In the genomic region with DNA sequence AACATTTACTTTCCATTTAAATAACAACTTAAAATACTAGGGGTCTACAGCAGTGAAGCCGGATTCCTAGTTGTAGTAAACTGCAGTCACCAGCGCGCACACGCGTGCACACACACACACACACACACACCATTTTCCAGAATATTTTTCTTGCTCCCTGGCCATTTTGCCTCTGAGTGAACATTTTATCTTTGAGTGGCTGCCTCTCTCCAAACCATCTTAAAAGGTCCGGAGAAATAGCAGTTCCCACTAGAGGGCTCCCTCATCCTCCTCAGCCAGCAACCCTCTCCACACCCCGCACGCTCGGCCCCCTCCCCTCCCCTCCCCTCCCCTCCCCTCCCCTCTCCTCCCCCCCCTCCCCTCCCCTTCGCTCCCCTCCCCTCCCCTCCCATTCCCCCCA, we compare ENCODE assay signal across 8 mouse cellular contexts. TPM values are rescaled to one million over a fixed set of nuclear protein-coding genes. Genes with fewer than 3 reads are reported as not detected.
DNase-seq lines count a peak whose midpoint lies in the region; ATAC-seq and TF ChIP-seq lines count a peak whose summit lies in the region.

No protein-coding gene starts in this region.

- no peaks in the 10 kb centered on the region for H3K9me3 ChIP-seq in ES-Bruce4 (replicated peaks; ENCODE audit: control insufficient read depth, insufficient read depth, low read length, poor library complexity, severe bottlenecking)
- no peaks in the 10 kb centered on the region for H3K9me3 ChIP-seq in limb, embryonic 15.5 days
- no peaks in the 10 kb centered on the region for H3K9me3 ChIP-seq in midbrain, postnatal 0 days (ENCODE audit: low read length)

- 30% methylated on average over 6 of the region's 10 CpGs for WGBS in limb, embryonic 15.5 days
- 16% methylated on average over 9 of the region's 10 CpGs for WGBS in midbrain, postnatal 0 days

- no peaks in the 10 kb centered on the region for H3K27me3 ChIP-seq in ES-Bruce4 (ENCODE audit: control insufficient read depth, insufficient read depth, low read length, poor library complexity, severe bottlenecking)
- H3K27me3 ChIP-seq in limb, embryonic 15.5 days = no peaks in the 10 kb centered on the region
- no peaks in the 10 kb centered on the region for H3K27me3 ChIP-seq in midbrain, postnatal 0 days (ENCODE audit: insufficient read depth, low read length)

- peak overlapping the region; percentile 31 for H3K4me2 ChIP-seq in limb, embryonic 15.5 days
- H3K4me2 ChIP-seq in midbrain, postnatal 0 days (ENCODE audit: low read depth, low read length, poor library complexity, severe bottlenecking) = peak overlapping the region; percentile 22

- no peak for TF ChIP-seq POLR2A in ES-Bruce4 (IDR thresholded peaks at IDR 0.05; ENCODE audit: insufficient read depth, low read length)

- DNase-seq in cerebellum, adult 8-10 months = no peak
- DNase-seq in embryo, embryonic 10.5 days (ENCODE audit: low spot score) = peak; percentile 86
- DNase-seq in heart, postnatal 4 days = peak; percentile 65
- DNase-seq in midbrain, postnatal 0 days (ENCODE audit: low spot score) = peak; percentile 77

- H3K27ac ChIP-seq in ES-Bruce4 (ENCODE audit: insufficient read depth, low read length) = no peak overlapping the region
- no peak overlapping the region for H3K27ac ChIP-seq in limb, embryonic 15.5 days
- H3K27ac ChIP-seq in midbrain, postnatal 0 days (ENCODE audit: low read depth, low read length) = no peak overlapping the region

- TF ChIP-seq CTCF in ES-Bruce4 (IDR thresholded peaks at IDR 0.05; ENCODE audit: low read depth, low read length) = peak; percentile 25
- TF ChIP-seq CTCF in midbrain, postnatal 0 days (IDR thresholded peaks at IDR 0.05) = peak; percentile 65

- 0 out of 2 replicates have a peak overlapping the region, but pooled peaks have one; percentile 4 for H3K9ac ChIP-seq in ES-Bruce4 (ENCODE audit: low read depth, poor library complexity, severe bottlenecking)
- no peak overlapping the region for H3K9ac ChIP-seq in limb, embryonic 15.5 days
- H3K9ac ChIP-seq in midbrain, postnatal 0 days (replicated peaks; ENCODE audit: low read length, poor library complexity, severe bottlenecking) = no peak overlapping the region

- no peaks in the 10 kb centered on the region for H3K36me3 ChIP-seq in ES-Bruce4 (ENCODE audit: control insufficient read depth, insufficient read depth, low read length, poor library complexity, severe bottlenecking)
- H3K36me3 ChIP-seq in limb, embryonic 15.5 days = no peaks in the 10 kb centered on the region
- H3K36me3 ChIP-seq in midbrain, postnatal 0 days (ENCODE audit: insufficient read depth, low read length) = no peaks in the 10 kb centered on the region

- ATAC-seq in cerebellum, adult (ENCODE audit: insufficient number of reproducible peaks, low FRiP score, low TSS enrichment) = 0 out of 2 replicates have a peak, but pooled peaks have one; percentile 58
- no peak; the same call in 1 of the 2 replicates for ATAC-seq in limb, embryonic 15.5 days (ENCODE audit: insufficient number of reproducible peaks, low FRiP score, low TSS enrichment, low read depth)
- ATAC-seq in midbrain, postnatal 0 days (ENCODE audit: low FRiP score) = peak; percentile 73; the same call in 1 of the 2 replicates
- no peak for ATAC-seq in erythroid progenitor cell, adult 5-6 weeks (replicated peaks; ENCODE audit: low FRiP score, poor library complexity, severe bottlenecking)

- no peak for TF ChIP-seq EP300 in ES-Bruce4 (IDR thresholded peaks at IDR 0.05; ENCODE audit: insufficient read depth, low read depth, low read length)

- peak overlapping the region; percentile 34; the same call in 1 of the 2 replicates for H3K4me3 ChIP-seq in ES-Bruce4 (ENCODE audit: low read depth, low read length)
- H3K4me3 ChIP-seq in limb, embryonic 15.5 days = peak overlapping the region; percentile 21
- no peak overlapping the region for H3K4me3 ChIP-seq in midbrain, postnatal 0 days (ENCODE audit: low read depth, low read length)

- no peaks in the 10 kb centered on the region for H3K4me1 ChIP-seq in ES-Bruce4 (ENCODE audit: control insufficient read depth, insufficient read depth, low read length)
- H3K4me1 ChIP-seq in limb, embryonic 15.5 days = no peaks in the 10 kb centered on the region
- no peaks in the 10 kb centered on the region for H3K4me1 ChIP-seq in midbrain, postnatal 0 days (ENCODE audit: insufficient read depth, low read length)

RNA-seq across cellular contexts. Expression of a gene that starts 25.7 kb away (rescaled TPM):
- 3,060 and 3,539 TPM in 2 replicates for polyA plus RNA-seq in ES-Bruce4 (2011; ENCODE audit: insufficient read depth, insufficient read length, low read depth, missing spikeins)
- total RNA-seq in heart, postnatal 4 days (2021) = 1,000 to 10,000 TPM; 3,223 to 3,331 TPM
- polyA plus RNA-seq in limb, embryonic 15.5 days (2015; fragmentation: Nextera tagmentation; extraction: Ambion mirVana) = 944 and 1,088 TPM in 2 replicates
- 555 and 595 TPM in 2 replicates for total RNA-seq in midbrain, postnatal 0 days (2014; rRNA removed)
- 612 and 651 TPM in 2 replicates for polyA plus RNA-seq in midbrain, postnatal 0 days (2015; fragmentation: Nextera tagmentation; extraction: Ambion mirVana)
- 3,144 and 3,174 TPM in 2 replicates for total RNA-seq in erythroid progenitor cell, adult 5-6 weeks (2015; ENCODE audit: low replicate concordance)
- total RNA-seq in erythroid progenitor cell, adult 5-6 weeks (2017; ENCODE audit: low replicate concordance) = 507 and 1,044 TPM in 2 replicates

Comparison
In these comparisons a context has a peak if more than half of its experiments do, and no peak if none do; other contexts are left out.
1. ATAC-seq: peak in cerebellum, adult (single experiment) and midbrain, postnatal 0 days (single experiment); none in limb, embryonic 15.5 days (single experiment) and erythroid progenitor cell, adult 5-6 weeks (single experiment).